Mouse (Mus musculus) spleen, adult 2 months (tissue): ENCODE measurements around the gene Fam172a.

Experiments
- CTCF ChIP-seq: fragments of 200-500 bp; IDR thresholded peaks from 2 replicates; pipeline ENCODE4 v1.5.1; 2011; ENCODE audit warnings: mild to moderate bottlenecking, inconsistent platforms; ENCODE audit not compliant: insufficient read depth, insufficient read length, insufficient replicate concordance; ENCODE audit errors: extremely low read depth
- POLR2A ChIP-seq: fragments of 200-500 bp; IDR thresholded peaks from 2 replicates; pipeline ENCODE4 v1.6.1; 2011; ENCODE audit warnings: low read depth, low read length, inconsistent platforms

- TF ChIP-seq CTCF: no peak
- TF ChIP-seq POLR2A: no peak
These were observed 393.5 kb downstream of the Fam172a start for GRCm38 (mm10) chr13:78095071-78095973.
